Mouse (Mus musculus): ENCODE measurements at regions not wholly inside any gene's neighbourhood (a gene's known extent, or its start where the extent isn't known, plus 50 kb on each side); places are given as distances from the start of the nearest gene placed in this dataset.

GRCm38 (mm10) chr1:185585191-185585870 lies 130.7 kb downstream of the Slc30a10 start:
- DNase-seq (ENCODE audit: low read depth, low spot score): no peak

DNA sequence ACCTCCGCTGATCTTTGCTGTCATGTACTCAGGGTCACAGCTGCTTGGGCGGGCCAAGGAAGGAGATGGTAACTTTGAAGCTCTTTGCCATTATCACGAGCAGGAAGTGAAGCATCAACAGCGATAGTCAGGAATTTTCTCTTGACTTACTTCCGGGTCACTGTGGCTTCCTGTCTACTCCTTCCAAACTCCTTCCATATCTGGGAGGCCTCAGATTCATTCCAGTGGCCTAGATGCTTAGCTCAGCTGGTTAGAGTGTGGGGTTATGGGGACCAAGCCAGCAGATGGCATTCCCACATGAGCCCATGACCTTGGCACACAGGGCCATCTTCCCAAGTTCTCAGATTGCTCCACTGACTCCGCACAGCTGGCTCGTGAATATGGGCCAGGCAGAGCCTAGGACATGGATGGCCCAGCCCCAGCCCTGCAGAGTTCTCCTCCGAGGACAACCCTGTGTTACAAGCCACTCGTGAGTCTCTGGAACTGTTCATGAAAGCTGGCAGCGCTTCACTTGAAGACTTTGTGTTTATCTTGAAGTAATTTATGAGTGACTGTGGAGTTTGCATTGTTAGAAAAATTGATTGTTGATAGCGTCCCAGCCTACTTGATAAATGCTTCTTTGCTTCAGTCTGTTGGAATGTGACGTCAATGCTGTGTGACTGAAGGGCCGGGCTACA lies 133.2 kb downstream of the Slc30a10 start:
- in situ Hi-C loops (cut with MboI; ENCODE audit: low pct_unique_long_range_greater_than_20kb): no loop called here
- CTCF ChIA-PET: interaction anchor here (1.6 kb wide), 1 partner anchor 17 kb away, joined by 5 read pairs; no protein-coding TSS in a partner anchor
- DNase-seq (ENCODE audit: low read depth, low spot score) (no peak), ATAC-seq (no peak)
- POLR2A ChIA-PET: no interaction called here
- no peak for TF ChIP-seq CTCF (IDR thresholded peaks at IDR 0.05)
- no peaks in the 10 kb centered on the region for H3K27me3 ChIP-seq

More at GRCm38 (mm10) chr1:185585191-185585870, 130.7 kb downstream of the Slc30a10 start:
- in situ Hi-C loops (cut with MboI; ENCODE audit: low pct_unique_long_range_greater_than_20kb): no loop called here
- TF ChIP-seq CTCF (IDR thresholded peaks at IDR 0.05): no peak
- ATAC-seq: no peak
- ChIA-PET CTCF (interaction anchor here (1.1 to 1.8 kb wide), 2 partner anchors 9 to 52 kb away, joined by 3 to 4 read pairs; no protein-coding TSS in a partner anchor), POLR2A (no interaction called here)
- H3K27me3 ChIP-seq: no peaks in the 10 kb centered on the region

DNA sequence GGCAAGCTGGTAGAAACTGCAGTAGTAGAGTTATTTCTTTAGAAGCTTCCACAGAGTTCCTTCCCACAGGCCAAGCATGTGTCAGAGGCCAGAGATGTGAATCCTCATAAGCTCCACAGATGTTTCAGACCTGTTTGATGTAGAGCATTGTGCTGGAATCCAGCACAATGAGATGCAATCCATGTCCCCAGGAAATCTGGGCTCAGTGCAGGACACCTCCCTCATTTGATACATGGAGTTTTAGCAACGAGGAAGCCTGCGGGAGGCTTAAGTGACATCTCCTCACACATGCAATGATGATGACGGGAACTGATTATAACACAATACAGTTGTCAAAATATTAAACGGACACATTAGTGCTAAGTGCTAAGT lies 133.7 kb downstream of the Slc30a10 start:
- in situ Hi-C loops (cut with MboI; ENCODE audit: low pct_unique_long_range_greater_than_20kb): no loop called here
- no peak for TF ChIP-seq CTCF (IDR thresholded peaks at IDR 0.05)
- DNase-seq (ENCODE audit: low read depth, low spot score) (no peak), ATAC-seq (no peak)
- POLR2A ChIA-PET: no interaction called here
- CTCF ChIA-PET: interaction anchor here (1.6 kb wide), 1 partner anchor 17 kb away, joined by 5 read pairs; no protein-coding TSS in a partner anchor
- H3K27me3 ChIP-seq: no peaks in the 10 kb centered on the region

- peak; percentile 93 for ATAC-seq
- H3K27me3 ChIP-seq: no peaks in the 10 kb centered on the region
- in situ Hi-C loops (cut with MboI; ENCODE audit: low pct_unique_long_range_greater_than_20kb): no loop called here
- DNase-seq (ENCODE audit: low read depth, low spot score): peak; percentile 87
- ChIA-PET POLR2A (no interaction called here), CTCF (no interaction called here)
- no peak for TF ChIP-seq CTCF (IDR thresholded peaks at IDR 0.05)
Observed at GRCm38 (mm10) chr1:185596815-185597214, 142.2 kb downstream of the Slc30a10 start.

GRCm38 (mm10) chr1:185598514-185598913 lies 143.9 kb downstream of the Slc30a10 start:
- TF ChIP-seq CTCF (IDR thresholded peaks at IDR 0.05): no peak
- ChIA-PET CTCF (interaction anchor here (1.3 to 1.4 kb wide), 2 partner anchors 13 to 53 kb away, joined by 3 read pairs; no protein-coding TSS in a partner anchor), POLR2A (no interaction called here)
- no peaks in the 10 kb centered on the region for H3K27me3 ChIP-seq
- no peak for DNase-seq (ENCODE audit: low read depth, low spot score)
- in situ Hi-C loops (cut with MboI; ENCODE audit: low pct_unique_long_range_greater_than_20kb): no loop called here
- no peak for ATAC-seq

DNA sequence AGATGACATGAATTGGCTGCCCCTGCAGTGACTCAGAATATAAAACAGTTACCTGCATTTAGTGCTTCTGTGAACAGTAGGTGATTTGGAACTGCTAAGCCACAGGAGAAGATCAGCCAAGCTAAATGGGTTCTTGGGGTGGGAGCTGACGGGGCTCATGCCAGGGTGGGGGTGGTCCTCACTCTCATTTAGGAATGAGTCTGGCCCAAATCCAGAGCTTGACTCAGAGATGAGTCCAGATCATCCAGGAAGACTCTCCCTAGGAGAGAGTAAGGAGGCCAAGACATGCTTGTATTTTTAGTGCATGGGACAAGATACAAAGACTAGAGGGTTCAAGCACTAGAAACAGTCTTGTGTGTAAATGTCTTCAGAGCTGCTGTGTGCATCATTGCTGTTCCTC lies 146.5 kb downstream of the Slc30a10 start:
- ChIA-PET CTCF (no interaction called here), POLR2A (no interaction called here)
- in situ Hi-C loops (cut with MboI; ENCODE audit: low pct_unique_long_range_greater_than_20kb): no loop called here
- no peak for ATAC-seq
- no peaks in the 10 kb centered on the region for H3K27me3 ChIP-seq
- no peak for DNase-seq (ENCODE audit: low read depth, low spot score)
- no peak for TF ChIP-seq CTCF (IDR thresholded peaks at IDR 0.05)

- in situ Hi-C loops (cut with MboI; ENCODE audit: low pct_unique_long_range_greater_than_20kb): no loop called here
- ChIA-PET POLR2A (no interaction called here), CTCF (no interaction called here)
- no peak for TF ChIP-seq CTCF (IDR thresholded peaks at IDR 0.05)
- DNase-seq (ENCODE audit: low read depth, low spot score): no peak
- no peak for ATAC-seq
- no peaks in the 10 kb centered on the region for H3K27me3 ChIP-seq
Observed at GRCm38 (mm10) chr1:185605996-185606395, 151.3 kb downstream of the Slc30a10 start.

DNA sequence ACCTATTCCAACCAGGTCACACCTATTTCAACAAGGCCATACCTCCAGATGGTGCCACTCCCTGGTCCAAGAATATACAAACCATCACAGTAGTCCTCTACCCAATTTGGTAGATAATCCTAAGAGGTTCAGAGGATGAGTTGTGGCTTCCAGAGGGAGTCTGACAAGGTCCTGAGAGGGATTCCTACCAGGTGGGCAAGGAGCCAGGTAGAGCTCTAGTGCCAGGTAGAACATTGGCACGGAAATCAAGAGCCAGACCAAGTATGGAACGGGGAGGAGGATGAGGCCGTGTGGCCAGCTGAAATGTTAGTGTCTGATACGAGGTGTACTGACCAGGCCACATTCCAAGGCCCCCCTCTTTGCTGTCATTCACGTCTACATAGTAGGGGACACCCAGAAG lies 153.0 kb downstream of the Slc30a10 start:
- ATAC-seq: no peak
- in situ Hi-C loops (cut with MboI; ENCODE audit: low pct_unique_long_range_greater_than_20kb): no loop called here
- no peak for DNase-seq (ENCODE audit: low read depth, low spot score)
- TF ChIP-seq CTCF (IDR thresholded peaks at IDR 0.05): no peak
- no peaks in the 10 kb centered on the region for H3K27me3 ChIP-seq
- CTCF ChIA-PET: no interaction called here
- POLR2A ChIA-PET: no interaction called here

GRCm38 (mm10) chr1:185608440-185608839 lies 153.8 kb downstream of the Slc30a10 start:
- POLR2A ChIA-PET: no interaction called here

GRCm38 (mm10) chr1:185610586-185610985 lies 155.9 kb downstream of the Slc30a10 start:
- H3K27me3 ChIP-seq: no peaks in the 10 kb centered on the region
- DNase-seq (ENCODE audit: low read depth, low spot score) (no peak), ATAC-seq (no peak)
- in situ Hi-C loops (cut with MboI; ENCODE audit: low pct_unique_long_range_greater_than_20kb): no loop called here
- CTCF ChIA-PET: interaction anchor here (1.5 kb wide), 1 partner anchor 9 kb away, joined by 3 read pairs; no protein-coding TSS in a partner anchor
- POLR2A ChIA-PET: no interaction called here
- no peak for TF ChIP-seq CTCF (IDR thresholded peaks at IDR 0.05)

More at GRCm38 (mm10) chr1:185608440-185608839, 153.8 kb downstream of the Slc30a10 start:
- in situ Hi-C loops (cut with MboI; ENCODE audit: low pct_unique_long_range_greater_than_20kb): no loop called here
- ATAC-seq (peak; percentile 62), DNase-seq (ENCODE audit: low read depth, low spot score) (peak; percentile 85)
- no peaks in the 10 kb centered on the region for H3K27me3 ChIP-seq
- CTCF ChIA-PET: no interaction called here
- no peak for TF ChIP-seq CTCF (IDR thresholded peaks at IDR 0.05)

GRCm38 (mm10) chr1:185615819-185616429 lies 161.3 kb downstream of the Slc30a10 start:
- ATAC-seq: no peak
- no peak for TF ChIP-seq CTCF (IDR thresholded peaks at IDR 0.05)
- no peak for DNase-seq (ENCODE audit: low read depth, low spot score)
- CTCF ChIA-PET: no interaction called here
- no peaks in the 10 kb centered on the region for H3K27me3 ChIP-seq
- POLR2A ChIA-PET: no interaction called here
- in situ Hi-C loops (cut with MboI; ENCODE audit: low pct_unique_long_range_greater_than_20kb): no loop called here
